Mouse (Mus musculus) v-Abl transformed pro-B cells (cell line): ENCODE measurements around the gene Gpn2.

Experiments
- in situ Hi-C, 2 experiments: fragments of 400-800 bp; cut with MboI; formaldehyde crosslinking; loops; one replicate each; pipeline ENCODE4 v1.15.1; 2025; ENCODE audit not compliant: unreplicated experiment in 2 of 2

The Gpn2 gene

GRCm38 (mm10) chr4:133619473-133620136 is 35.4 kb downstream of the Gpn2 start:
- in situ Hi-C loops = no loop called here

DNA sequence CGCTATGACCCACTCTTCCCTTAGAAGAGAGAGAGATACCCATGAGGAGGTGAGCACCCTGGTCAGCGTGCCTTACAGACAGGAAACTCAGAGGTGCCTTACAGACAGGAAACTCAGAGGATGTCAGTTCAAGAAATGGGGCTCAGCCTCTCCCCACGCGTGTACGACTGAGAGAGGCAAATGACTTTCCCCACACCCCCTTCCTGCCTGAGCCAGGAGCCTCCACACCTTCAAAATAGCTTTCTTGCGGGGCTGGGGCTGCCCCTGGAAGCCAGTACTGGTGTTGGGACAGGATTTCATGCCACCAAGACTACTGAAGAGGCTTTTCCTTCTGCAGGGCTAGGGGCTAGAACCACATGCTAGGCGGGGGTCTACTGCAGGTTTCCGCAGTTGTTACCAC is 36.5 kb downstream of the Gpn2 start:
- in situ Hi-C loops = no loop called here

DNA sequence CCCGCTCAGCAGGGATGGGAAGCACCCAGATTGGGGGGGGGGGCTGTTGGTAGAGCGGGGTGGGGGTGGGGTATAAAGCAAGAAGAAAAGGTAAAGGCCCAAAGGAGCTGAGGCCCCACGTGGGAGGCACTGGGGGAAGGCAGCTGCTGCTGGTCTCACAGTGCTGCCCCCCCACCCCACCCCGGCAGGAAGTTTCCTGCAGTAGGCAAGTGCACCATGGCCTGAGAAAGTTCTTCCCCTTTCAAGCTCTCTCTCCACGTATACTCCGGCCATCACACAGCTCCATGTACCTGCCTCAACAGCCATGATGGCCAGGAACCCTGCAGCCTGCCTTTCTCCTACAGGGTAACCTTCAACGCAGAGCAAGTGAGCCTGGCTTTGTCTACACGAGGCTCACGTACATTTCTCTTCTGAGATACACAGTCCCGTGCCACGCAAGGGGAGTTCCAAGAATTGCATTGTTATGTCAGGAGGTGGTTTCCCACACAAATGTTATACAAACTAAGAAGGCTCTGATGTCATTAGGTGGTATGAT is 38.1 kb downstream of the Gpn2 start:
- in situ Hi-C loops = no loop called here

DNA sequence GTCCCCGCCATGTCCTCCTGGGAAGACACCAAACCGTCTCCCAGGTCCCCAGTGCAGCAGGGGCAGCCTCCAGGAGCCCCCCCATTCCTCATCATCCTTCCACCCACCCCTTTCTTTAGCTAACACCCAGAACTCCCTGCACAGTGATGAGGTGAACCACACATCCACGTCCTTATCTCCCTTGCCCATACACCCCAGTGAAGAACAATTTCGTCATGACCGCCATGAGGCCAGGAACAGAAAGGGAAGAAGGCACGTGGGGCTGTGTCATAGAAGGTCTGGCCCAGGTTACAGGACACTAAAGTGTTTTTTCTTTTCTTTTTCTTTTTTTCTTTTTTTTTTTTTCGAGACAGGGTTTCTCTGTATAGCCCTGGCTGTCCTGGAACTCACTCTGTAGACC is 40.7 kb downstream of the Gpn2 start:
- in situ Hi-C loops = no loop called here

GRCm38 (mm10) chr4:133625621-133626071 is 41.5 kb downstream of the Gpn2 start:
- in situ Hi-C loops = no loop called here

DNA sequence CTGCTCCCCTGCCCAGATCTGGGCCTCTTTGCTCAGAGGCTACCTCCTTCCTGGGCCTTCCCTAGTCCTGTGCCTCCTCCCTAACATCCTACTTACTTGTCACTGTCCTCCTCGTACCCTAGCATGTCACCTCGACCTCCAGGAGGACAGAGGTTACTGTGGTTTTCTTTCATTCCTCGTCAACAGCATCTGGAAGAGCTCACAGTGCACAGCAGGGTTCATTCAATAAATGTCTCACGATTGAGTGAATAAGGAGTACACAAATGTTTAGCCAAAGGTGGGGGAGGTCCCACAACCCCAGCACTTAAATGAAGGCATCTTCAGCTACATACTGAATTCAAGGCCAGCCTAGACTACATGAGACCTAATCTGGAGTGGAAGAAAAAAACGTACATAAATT is 42.1 kb downstream of the Gpn2 start:
- in situ Hi-C loops = no loop called here

GRCm38 (mm10) chr4:133626621-133627020 is 42.5 kb downstream of the Gpn2 start:
- in situ Hi-C loops = no loop called here

- in situ Hi-C loops = no loop called here
These were observed 42.9 kb downstream of the Gpn2 start for GRCm38 (mm10) chr4:133627039-133627438.

DNA sequence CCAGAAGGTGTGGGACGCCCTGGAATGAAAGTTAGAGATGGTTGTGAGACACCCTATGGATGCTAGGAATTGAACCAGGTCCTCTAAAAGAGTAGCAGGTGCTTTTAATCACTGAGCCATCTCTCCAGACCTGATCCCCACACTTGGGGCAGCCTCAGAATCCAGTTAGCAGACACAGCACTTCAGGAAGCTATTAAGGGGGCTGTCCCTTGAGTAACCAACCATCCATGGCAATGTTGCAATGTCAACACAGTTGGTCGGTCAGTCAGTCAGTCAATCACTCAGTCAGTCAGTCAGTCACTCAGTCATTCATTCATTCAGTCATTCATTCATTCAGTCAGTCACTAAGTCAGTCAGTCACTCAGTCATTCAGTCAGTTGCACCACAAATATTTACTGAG is 44.4 kb downstream of the Gpn2 start:
- in situ Hi-C loops = no loop called here

- in situ Hi-C loops = no loop called here
These were observed 45.0 kb downstream of the Gpn2 start for GRCm38 (mm10) chr4:133629191-133629590.

DNA sequence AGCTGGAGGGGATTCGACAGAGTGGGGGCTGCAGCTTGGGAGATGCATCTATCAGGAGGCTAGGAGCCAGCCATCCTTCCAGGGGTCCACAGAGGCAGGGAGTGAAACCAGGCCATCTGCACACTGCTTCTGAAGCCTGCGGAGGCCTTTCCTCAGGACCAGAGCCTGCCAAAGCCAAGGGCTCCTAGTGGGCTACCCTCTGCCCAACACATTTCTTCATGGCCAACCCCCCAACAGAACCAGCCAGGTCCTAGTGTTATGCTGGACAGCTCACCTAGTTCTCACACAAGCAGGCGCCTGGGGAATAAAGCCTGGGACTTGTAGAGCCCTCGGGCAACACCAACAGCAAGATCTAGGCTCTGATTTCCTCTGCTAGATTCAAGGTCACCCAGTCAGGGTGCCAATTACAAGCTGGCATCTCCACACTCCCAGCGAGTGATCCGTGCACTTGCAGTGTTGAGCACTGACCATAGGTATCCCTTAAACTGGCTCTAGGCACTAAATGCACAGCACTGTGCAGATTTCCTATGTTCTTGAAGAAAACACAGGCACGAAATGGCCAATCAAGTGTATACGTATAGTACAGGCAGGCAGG is 46.3 kb downstream of the Gpn2 start:
- in situ Hi-C loops = no loop called here

DNA sequence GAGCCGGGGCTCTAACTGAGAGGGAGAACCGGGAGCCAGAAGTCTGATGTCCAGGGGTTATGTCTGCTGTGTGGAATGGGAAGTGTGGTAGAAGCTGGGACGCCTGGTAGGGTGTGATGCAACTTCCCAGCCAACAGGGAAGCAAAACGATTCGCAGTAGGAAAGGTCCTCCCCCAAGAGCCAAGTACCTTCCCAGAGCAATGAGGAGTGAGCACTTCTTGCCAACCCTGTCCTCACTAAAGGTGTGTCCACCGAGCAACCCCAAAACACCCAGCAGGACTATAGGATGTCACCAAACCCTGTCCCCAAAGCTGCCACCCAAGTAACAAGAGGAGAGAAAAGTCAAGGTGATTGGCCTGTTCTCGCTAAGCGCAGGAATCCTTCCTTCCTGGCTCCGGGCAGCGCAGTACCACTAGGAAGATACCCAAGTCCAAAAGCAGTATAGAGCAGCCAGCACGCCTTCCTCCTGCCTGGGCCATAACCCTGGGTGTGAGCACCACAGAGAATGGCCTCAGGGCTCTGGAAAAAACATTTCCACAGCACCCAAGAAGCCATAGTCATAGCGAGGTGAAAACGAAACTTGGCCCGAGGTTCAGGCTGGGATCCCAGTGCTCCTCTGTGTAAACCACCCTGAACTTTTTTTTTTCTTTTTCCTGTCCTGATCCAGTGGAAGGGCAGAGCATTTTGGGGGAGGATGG is 47.1 kb downstream of the Gpn2 start:
- in situ Hi-C loops = no loop called here

DNA sequence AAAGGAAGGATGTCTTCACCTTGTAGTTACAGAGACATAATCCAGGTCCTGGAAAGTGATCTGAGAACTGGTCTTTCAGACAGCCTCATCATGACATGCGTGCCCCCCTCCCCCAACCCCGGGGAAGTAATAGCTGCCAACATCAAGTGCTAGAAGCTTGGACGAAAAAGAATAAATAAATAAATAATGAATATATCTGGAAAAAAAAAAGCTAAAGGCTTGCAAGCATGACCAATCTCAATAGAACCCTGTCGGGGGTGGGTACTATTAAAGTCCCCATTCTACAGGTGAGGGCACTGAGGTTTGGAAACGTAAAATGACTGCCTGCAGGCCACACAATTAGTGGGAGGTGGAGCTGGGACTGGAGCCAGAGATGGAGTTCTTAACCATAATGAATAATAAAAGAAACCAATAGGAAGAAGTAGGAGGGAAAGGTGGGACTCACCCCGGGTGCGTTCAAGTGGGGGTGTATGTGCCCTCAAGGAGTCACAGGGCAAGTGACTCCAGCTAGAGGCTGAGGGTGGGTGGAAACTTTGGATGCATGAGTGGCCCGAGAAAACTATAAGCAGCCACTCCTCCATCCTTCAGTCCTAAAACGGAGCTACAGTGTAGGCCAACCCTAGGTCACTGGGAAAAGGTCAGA is 47.7 kb downstream of the Gpn2 start:
- in situ Hi-C loops = no loop called here

GRCm38 (mm10) chr4:133632483-133633327 is 48.5 kb downstream of the Gpn2 start:
- in situ Hi-C loops = no loop called here

DNA sequence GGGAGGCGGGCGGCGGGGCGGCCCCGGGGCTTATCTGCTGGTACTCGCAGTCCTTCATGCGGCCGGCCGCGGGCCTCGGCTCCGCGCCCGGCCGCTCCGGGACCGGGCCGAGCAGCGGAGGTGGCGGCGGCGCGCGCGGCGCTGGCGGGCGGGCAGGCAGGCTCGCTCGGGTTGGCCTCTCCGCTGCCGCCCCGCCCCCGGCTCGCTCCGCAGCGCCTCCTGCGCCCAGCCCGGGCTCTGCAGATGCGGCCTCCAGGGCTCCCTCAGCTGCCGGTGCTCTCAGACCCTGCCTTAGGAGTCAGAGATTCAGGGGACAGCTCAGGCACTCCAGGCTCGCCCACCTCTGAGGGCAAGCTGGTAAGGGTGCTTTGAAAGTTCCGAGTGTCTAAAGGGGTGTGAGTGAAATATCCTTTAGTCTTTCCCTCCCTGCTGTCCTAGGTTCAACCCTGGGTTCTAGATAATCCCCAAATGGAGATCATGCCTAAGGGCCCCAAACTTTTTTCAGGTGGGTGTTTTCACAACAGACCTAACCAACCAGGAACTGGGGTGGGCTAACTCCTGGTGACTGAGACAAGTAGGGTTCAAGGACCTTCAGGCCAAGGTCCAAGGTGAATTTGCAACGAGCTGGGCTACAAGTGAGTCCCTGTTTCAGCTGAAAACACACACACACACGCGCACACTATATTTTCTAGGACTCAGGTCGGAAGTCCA is 49.3 kb downstream of the Gpn2 start:
- in situ Hi-C loops = no loop called here

DNA sequence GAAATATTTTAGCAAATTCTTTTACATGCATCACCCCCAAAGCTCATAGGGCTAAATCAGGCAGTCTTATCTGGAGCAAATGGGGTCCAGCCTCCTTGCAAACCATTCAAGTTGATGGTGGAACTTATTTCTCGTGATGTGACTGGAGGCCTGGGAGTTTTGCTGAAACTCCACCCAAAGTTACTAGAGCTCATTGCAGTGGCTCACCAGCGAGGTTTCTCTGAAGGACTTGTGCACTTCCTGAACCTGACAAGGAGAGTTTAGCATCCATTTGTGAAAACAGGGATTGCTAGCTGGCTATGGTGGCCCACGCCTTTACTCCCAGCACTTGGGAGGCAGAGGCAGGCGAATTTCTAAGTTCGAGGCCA is 49.9 kb downstream of the Gpn2 start:
- in situ Hi-C loops = no loop called here
